Mouse (Mus musculus) urinary bladder, adult 2 months (tissue): ENCODE measurements at regions not wholly inside any gene's neighbourhood (a gene's known extent, or its start where the extent isn't known, plus 50 kb on each side); places are given as distances from the start of the nearest gene placed in this dataset.

Experiments
- DNase-seq: peaks from one replicate; pipeline ENCODE4 v3.0.0; 2022; ENCODE audit warnings: low spot score

- peak; percentile 58 for DNase-seq
These were observed 58.8 kb upstream of the Barx2 start for GRCm38 (mm10) chr9:31971801-31972628.

GRCm38 (mm10) chr9:31972629-31972993, 59.3 kb upstream of the Barx2 start:
- DNase-seq: no peak

GRCm38 (mm10) chr9:31976191-31976590, 62.9 kb upstream of the Barx2 start:
- no peak for DNase-seq

GRCm38 (mm10) chr9:31978071-31978470, 64.8 kb upstream of the Barx2 start:
- DNase-seq: no peak

DNA sequence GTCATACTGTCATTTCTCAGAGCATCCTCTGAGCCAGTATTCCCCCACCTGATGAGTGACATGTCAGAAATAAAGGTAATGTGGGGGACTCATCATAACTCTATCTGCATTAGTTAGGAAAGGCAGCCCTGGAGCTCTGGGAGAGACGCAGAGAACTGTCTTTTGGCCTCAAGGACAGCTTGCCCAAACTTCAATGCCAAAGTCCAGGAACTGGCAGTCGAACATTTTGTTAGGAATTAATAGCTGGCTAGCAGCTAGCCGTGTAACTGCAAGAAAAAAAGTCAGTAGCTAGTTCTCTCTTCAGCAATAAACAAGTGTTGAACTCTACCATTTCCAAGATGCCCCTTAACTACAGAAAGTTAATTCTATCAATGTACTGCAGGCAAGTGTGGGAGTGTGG, 65.9 kb upstream of the Barx2 start:
- no peak for DNase-seq

- DNase-seq: no peak
These were observed 67.2 kb upstream of the Barx2 start for GRCm38 (mm10) chr9:31980459-31980858.

GRCm38 (mm10) chr9:31983759-31984586, 70.7 kb upstream of the Barx2 start:
- no peak for DNase-seq

GRCm38 (mm10) chr9:31988826-31989225, 75.6 kb upstream of the Barx2 start:
- no peak for DNase-seq

DNA sequence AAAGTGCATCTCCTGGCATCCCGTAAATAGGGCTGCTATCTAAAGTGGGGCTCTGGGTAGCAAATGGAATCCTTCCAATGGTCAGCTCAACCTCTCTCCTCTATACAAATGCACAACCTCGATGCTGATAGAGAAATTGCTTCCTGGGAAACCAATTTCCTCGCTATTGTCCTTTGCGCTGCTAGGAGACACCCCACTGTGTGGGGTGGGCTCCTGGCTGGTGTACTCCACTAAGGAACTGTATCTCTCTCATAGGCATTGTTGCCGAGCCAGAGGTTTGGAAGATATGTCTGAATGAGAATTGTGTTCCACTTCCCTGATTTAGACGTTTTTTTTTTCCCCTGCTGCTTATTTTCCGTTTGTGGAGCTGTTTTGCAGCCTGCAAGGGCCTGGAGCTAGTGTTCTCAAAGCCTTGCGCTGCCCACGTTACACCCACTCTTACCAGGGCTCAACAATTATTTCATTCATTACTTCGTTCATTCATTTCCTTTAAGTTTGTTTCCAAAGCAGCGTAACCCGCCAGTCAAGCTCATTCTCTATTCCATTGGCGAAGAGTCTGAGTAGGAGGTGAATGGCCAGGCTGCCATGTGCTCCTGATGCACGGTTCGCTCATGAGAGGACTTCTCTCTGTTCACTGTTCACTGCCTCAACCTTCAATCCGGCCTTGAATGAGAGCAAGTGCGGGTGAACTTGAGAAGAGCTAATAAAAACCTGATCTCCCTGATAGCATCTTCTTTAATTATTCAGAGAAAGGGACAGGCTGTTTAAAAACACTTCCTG, 76.5 kb upstream of the Barx2 start:
- no peak for DNase-seq

DNA sequence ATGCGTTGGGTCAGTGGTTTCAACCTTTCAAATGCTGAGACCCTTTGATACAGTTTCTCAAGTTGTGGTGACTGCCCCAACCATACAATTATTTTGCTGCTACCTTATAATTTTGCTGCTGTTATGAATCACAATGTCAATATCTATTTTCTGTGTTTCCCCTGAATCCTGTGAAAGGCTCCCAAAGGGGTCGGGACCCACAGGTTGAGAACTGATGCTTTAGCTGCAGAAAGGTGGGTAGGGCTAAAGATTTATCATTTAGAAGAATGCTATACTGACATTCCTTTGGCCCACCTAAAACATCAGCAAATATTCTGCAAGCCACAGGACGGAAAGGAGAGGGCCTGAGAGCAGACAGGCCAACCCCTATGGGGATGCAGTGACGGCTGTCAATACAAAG, 77.2 kb upstream of the Barx2 start:
- no peak for DNase-seq

- no peak for DNase-seq
These were observed 80.7 kb upstream of the Barx2 start for GRCm38 (mm10) chr9:31993631-31994601.

- no peak for DNase-seq
These were observed 81.8 kb upstream of the Barx2 start for GRCm38 (mm10) chr9:31995101-31995500.

DNA sequence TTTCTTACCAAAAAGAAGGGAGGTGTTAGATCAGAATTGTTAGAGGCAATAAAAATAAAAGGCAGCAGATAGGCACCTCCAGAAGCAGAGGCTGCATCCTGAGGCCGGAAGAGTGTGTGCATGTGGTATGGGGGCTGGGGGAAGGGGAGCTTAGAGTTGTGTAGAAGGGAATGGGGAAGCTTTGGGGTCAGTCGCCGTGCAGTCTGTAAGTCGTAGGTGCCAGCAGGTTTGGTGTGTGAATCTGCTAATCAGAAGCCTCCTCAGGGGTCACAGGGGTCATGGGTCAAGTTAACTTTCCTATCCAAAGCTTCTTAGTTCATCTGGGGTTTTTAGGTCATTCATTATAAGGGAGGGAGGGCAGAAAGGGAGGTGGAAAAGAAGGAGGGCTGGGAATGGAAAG, 82.4 kb upstream of the Barx2 start:
- DNase-seq: no peak

DNA sequence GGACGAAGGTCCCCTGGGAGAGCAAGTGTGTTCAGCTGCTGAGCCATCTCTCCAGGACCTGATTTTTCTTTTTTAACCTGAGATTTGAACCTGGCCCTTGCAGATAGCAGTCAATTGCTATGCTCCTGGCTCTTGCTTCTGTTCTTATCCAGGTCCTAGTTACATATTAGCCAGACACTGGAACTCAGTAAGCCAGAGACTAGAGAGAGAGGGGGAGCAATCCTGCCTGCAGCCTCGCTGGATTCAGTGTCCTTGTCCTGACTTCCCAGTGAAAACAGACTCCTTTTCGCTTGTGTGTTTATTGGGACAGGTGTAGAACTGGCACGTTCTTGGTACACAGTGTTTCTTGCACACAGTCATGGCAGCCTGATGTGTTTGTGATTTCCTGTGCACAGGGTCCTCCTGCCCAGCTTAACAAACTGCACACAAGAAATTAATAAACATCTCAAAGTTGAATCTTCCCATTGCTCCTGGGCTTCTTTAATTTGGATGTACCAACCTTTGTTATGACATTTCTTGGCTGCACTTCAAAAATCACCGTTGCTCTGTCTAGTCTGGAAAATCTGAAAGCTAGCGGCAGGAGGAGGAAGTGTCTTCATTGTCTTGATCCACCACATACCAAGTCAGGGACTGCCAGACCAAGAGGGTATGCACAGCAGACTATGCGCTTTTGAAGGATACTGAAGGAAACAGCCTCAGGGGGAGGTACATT, 83.4 kb upstream of the Barx2 start:
- DNase-seq: no peak

DNA sequence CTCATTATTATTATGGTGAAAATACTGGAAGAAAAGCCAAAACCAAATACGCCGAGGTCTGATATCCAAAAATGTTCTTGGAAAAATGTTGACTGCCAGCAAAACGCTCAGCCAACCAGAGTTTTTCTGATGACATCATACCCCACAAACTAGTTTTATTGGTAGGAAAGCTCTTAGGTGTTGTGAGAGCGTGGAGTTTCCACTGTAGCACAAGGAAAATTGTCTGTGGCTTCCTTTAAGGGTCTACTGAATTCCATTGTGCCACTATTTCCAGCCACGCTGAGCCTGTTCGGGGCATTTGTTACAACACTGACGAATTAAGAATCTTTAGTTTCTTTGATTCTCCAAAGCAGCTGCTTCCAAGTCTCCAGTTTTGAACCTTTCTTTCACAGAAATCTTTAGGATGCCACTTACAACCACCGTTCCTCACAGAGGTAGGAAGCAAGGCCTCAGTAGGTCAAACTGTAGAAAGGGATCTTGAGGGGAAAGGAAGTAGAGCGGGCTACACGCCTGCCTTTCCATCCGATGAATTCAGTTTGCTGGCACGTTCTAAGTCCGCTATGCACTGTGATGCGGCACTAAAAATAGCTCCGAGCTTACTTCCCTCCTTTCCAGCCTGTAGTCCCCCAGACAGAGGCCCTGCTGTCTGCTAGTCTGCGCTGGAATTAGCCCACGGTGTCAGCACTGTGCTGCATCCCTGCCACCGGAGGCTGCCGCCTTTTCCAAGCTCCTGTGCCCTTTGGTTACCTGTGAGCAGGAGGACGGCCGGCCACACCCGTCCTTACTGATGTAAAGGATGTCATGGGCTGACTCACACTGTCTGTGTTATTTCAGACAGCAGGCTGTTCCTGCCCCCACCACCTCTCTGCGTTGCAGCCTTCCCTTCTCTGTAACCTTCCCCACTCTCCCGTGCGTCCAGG, 84.2 kb upstream of the Barx2 start:
- DNase-seq: no peak

DNA sequence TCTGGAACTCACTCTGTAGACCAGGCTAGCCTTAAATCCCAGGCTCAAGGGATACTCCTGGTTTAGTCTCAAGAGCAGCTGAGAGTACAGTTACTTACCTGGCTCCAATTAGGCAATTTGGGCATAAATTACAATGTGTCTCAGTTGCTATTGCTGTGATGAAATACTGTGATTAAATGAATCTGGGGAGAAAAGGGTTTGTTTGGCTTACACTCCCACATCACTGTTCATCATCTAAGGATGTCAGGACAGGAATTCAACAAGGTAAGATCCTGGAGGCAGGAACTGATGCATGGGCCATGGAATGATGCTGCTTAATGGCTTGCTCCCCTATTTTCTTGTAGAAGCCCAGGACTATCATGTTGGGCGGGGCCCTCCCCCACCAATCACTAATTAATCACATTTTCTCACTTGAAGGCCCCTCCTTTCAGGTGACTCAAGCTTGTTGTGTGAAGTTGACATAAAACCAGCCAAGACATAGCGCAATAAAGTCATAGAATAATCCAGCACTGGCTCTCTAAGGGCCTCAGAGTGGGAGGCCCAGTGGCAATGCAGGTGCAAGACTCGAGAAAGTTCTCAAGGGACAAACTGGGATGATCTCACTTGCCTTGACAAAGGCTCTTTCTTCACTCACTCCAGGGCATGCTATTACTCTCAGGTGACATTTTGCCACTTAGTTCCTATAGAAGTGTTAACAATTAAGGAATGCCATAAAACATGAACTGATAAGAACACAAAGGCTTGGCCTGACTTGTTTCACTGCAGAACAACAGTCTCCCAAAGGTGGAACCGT, 85.4 kb upstream of the Barx2 start:
- no peak for DNase-seq

- no peak for DNase-seq
These were observed 86.5 kb upstream of the Barx2 start for GRCm38 (mm10) chr9:31999760-32000159.

GRCm38 (mm10) chr9:32002924-32003323, 89.7 kb upstream of the Barx2 start:
- DNase-seq: no peak

GRCm38 (mm10) chr9:32003730-32004129, 90.5 kb upstream of the Barx2 start:
- no peak for DNase-seq
